Mouse (Mus musculus) C2C12 (cell line): ENCODE data around the gene Gpatch8.

ENCODE experiments used
- CEBPB ChIP-seq: IDR thresholded peaks from one replicate; pipeline ENCODE4 v1.6.1; 2011; ENCODE audit warnings: low read depth, mild to moderate bottlenecking, control low read depth, moderate library complexity
- CTCF ChIP-seq: IDR thresholded peaks from one replicate; pipeline ENCODE4 v1.5.1; 2011; ENCODE audit not compliant: control insufficient read depth, insufficient read depth, insufficient read length
- FOSL1 ChIP-seq: IDR thresholded peaks from one replicate; pipeline ENCODE4 v1.8.0; 2011; ENCODE audit warnings: mild to moderate bottlenecking, low read length; ENCODE audit not compliant: poor library complexity, insufficient read depth, severe bottlenecking
- MAX ChIP-seq: IDR thresholded peaks from one replicate; pipeline ENCODE4 v1.6.1; 2011; ENCODE audit warnings: mild to moderate bottlenecking, control low read depth
- MYOD1 ChIP-seq: IDR thresholded peaks from one replicate; pipeline ENCODE4 v1.6.1; 2011; ENCODE audit warnings: low read depth; ENCODE audit not compliant: control insufficient read depth, insufficient read length
- MYOG ChIP-seq: IDR thresholded peaks from one replicate; pipeline ENCODE4 v1.6.1; 2011; ENCODE audit not compliant: control insufficient read depth, insufficient read length; ENCODE audit errors: extremely low read depth
- USF1 ChIP-seq: IDR thresholded peaks from one replicate; pipeline ENCODE4 v1.6.1; 2011; ENCODE audit warnings: low read depth, mild to moderate bottlenecking, control low read depth, moderate library complexity

GRCm38 (mm10) chr11:102481779-102482178 lies 74.4 kb downstream of the Gpatch8 start:
- TF ChIP-seq USF1 (no peak), CTCF (no peak), MYOG (no peak), FOSL1 (no peak), MAX (no peak), CEBPB (no peak), MYOD1 (no peak)
